ENCODE assay signal across 19 mouse cellular contexts in genomic region chr13:101491835-101492234, GRCm38 (mm10).
DNase-seq lines count a peak whose midpoint lies in the region; ATAC-seq and TF ChIP-seq lines count a peak whose summit lies in the region.
"Had no signal": no experiment of that assay in that cellular context is flagged by ENCODE, and none has a peak within 500 bp of the region (broad histone marks: within the 10 kb centered on the region; RNA-seq: fewer than 3 reads in every experiment).

No protein-coding gene starts in this region.

- no peaks in the 10 kb centered on the region for H3K27me3 ChIP-seq in hindbrain, embryonic 11.5 days (ENCODE audit: control insufficient read depth, insufficient read depth, low read length)
- no peaks in the 10 kb centered on the region for H3K27me3 ChIP-seq in hindbrain, embryonic 13.5 days
- no peaks in the 10 kb centered on the region for H3K27me3 ChIP-seq in ES-Bruce4 (ENCODE audit: control insufficient read depth, insufficient read depth, low read length, poor library complexity, severe bottlenecking)
- H3K27me3 ChIP-seq: forebrain, embryonic 13.5 days; heart, embryonic 15.5 days; Patski had no signal

- TF ChIP-seq CTCF in ES-Bruce4 (IDR thresholded peaks at IDR 0.05; ENCODE audit: low read depth, low read length), result no peak
- TF ChIP-seq CTCF in brain, embryonic 14.5 days (IDR thresholded peaks at IDR 0.05; ENCODE audit: borderline replicate concordance, extremely low read depth, insufficient read depth, insufficient read length), result no peak

- no peak overlapping the region for H3K4me2 ChIP-seq in hindbrain, embryonic 11.5 days (replicated peaks; ENCODE audit: low read depth, low read length)
- no peak overlapping the region for H3K4me2 ChIP-seq in hindbrain, embryonic 13.5 days
- H3K4me2 ChIP-seq: forebrain, embryonic 13.5 days; heart, embryonic 15.5 days; hindbrain, embryonic 14.5 days; liver, embryonic 11.5 days; lung, embryonic 14.5 days had no signal

- WGBS in hindbrain, embryonic 11.5 days, result 22% methylated on average over 3 of the region's 3 CpGs
- 12% methylated on average over 3 of the region's 3 CpGs for WGBS in hindbrain, embryonic 13.5 days

- H3K9ac ChIP-seq in hindbrain, embryonic 11.5 days (ENCODE audit: low read depth, low read length), result no peak overlapping the region
- no peak overlapping the region for H3K9ac ChIP-seq in hindbrain, embryonic 13.5 days
- no peak overlapping the region for H3K9ac ChIP-seq in ES-Bruce4 (ENCODE audit: low read depth, poor library complexity, severe bottlenecking)
- H3K9ac ChIP-seq: forebrain, embryonic 13.5 days; heart, embryonic 15.5 days; hindbrain, embryonic 14.5 days; lung, embryonic 14.5 days had no signal

- H3K9me3 ChIP-seq in hindbrain, embryonic 11.5 days (ENCODE audit: control insufficient read depth, low read length), result no peaks in the 10 kb centered on the region
- no peaks in the 10 kb centered on the region for H3K9me3 ChIP-seq in hindbrain, embryonic 13.5 days
- H3K9me3 ChIP-seq in ES-Bruce4 (replicated peaks; ENCODE audit: control insufficient read depth, insufficient read depth, low read length, poor library complexity, severe bottlenecking), result no peaks in the 10 kb centered on the region
- H3K9me3 ChIP-seq: forebrain, embryonic 13.5 days; heart, embryonic 15.5 days; limb, embryonic 10.5 days had no signal

- no peaks in the 10 kb centered on the region for H3K36me3 ChIP-seq in hindbrain, embryonic 11.5 days (ENCODE audit: control insufficient read depth, insufficient read depth, low read length)
- no peaks in the 10 kb centered on the region for H3K36me3 ChIP-seq in hindbrain, embryonic 13.5 days
- no peaks in the 10 kb centered on the region for H3K36me3 ChIP-seq in ES-Bruce4 (ENCODE audit: control insufficient read depth, insufficient read depth, low read length, poor library complexity, severe bottlenecking)
- H3K36me3 ChIP-seq: heart, embryonic 15.5 days; limb, embryonic 10.5 days had no signal

- no peak overlapping the region for H3K4me3 ChIP-seq in hindbrain, embryonic 11.5 days (ENCODE audit: low read depth, low read length)
- no peak overlapping the region for H3K4me3 ChIP-seq in hindbrain, embryonic 13.5 days
- no peak overlapping the region for H3K4me3 ChIP-seq in ES-Bruce4 (ENCODE audit: low read depth, low read length)
- H3K4me3 ChIP-seq: forebrain, embryonic 13.5 days; heart, embryonic 15.5 days; layer of hippocampus, adult 2 months; limb, embryonic 10.5 days had no signal

- TF ChIP-seq POLR2A in ES-Bruce4 (IDR thresholded peaks at IDR 0.05; ENCODE audit: insufficient read depth, low read length), result no peak
- no peak for TF ChIP-seq POLR2A in brain, embryonic 14.5 days (IDR thresholded peaks at IDR 0.05; ENCODE audit: borderline replicate concordance, extremely low read depth, insufficient read depth, insufficient read length, poor library complexity, severe bottlenecking)

- peak; percentile 58; the same call in 1 of the 2 replicates for TF ChIP-seq EP300 in ES-Bruce4 (IDR thresholded peaks at IDR 0.05; ENCODE audit: insufficient read depth, low read depth, low read length)

- peak; percentile 5 for DNase-seq in embryo, embryonic 11 days
- no peak for DNase-seq in embryo, embryonic 10 days (ENCODE audit: low spot score)
- peak; percentile 8 for DNase-seq in hindbrain, embryonic 11.5 days (ENCODE audit: low spot score)
- DNase-seq in brain, embryonic 14.5 days (ENCODE audit: low read depth), result peak; percentile 46
- DNase-seq in adrenal gland, adult 18-20 months (ENCODE audit: low spot score in 2 of 2), result no peak
- no peak for DNase-seq in natural killer cell, adult 2 months (ENCODE audit: low spot score in 2 of 2)
- DNase-seq: cerebellum, postnatal 36 days; lung, embryonic 14.5 days; thymus, adult 18-20 months had no signal

- H3K27ac ChIP-seq in hindbrain, embryonic 11.5 days (ENCODE audit: low read depth, low read length), result no peak overlapping the region
- H3K27ac ChIP-seq in hindbrain, embryonic 13.5 days, result no peak overlapping the region
- no peak overlapping the region for H3K27ac ChIP-seq in ES-Bruce4 (ENCODE audit: insufficient read depth, low read length)
- H3K27ac ChIP-seq: forebrain, embryonic 13.5 days; hindbrain, embryonic 14.5 days; limb, embryonic 10.5 days had no signal

- no peaks in the 10 kb centered on the region for H3K4me1 ChIP-seq in hindbrain, embryonic 11.5 days (replicated peaks; ENCODE audit: control insufficient read depth, insufficient read depth, low read length)
- H3K4me1 ChIP-seq in hindbrain, embryonic 13.5 days (replicated peaks), result 0 out of 2 replicates have a peak, but pooled peaks cover 3% of the 10 kb centered on the region
- no peaks in the 10 kb centered on the region for H3K4me1 ChIP-seq in ES-Bruce4 (ENCODE audit: control insufficient read depth, insufficient read depth, low read length)
- H3K4me1 ChIP-seq: limb, embryonic 10.5 days had no signal

- ATAC-seq in hindbrain, embryonic 11.5 days (ENCODE audit: low FRiP score), result 0 out of 2 replicates have a peak, but pooled peaks have one; percentile 49
- ATAC-seq in hindbrain, embryonic 13.5 days (ENCODE audit: low FRiP score), result no peak
- ATAC-seq: forebrain, embryonic 13.5 days; intestine, embryonic 16.5 days; Patski had no signal

Comparison
In these comparisons a context has a peak if more than half of its experiments do, and no peak if none do; other contexts are left out.
1. DNase-seq: peak in embryo, embryonic 11 days (single experiment), hindbrain, embryonic 11.5 days (single experiment) and brain, embryonic 14.5 days (single experiment); none in embryo, embryonic 10 days (single experiment), adrenal gland, adult 18-20 months (0 of 2) and natural killer cell, adult 2 months (0 of 2).